Mouse (Mus musculus): ENCODE measurements around the gene Cilp2. TPM values are rescaled to one million over a fixed set of nuclear protein-coding genes. Genes with fewer than 3 reads are reported as not detected.

The Cilp2 gene
- polyA plus RNA-seq, 1 experiment from 2014 or later = 0.48 TPM

Other genes with a start within 250 kb of the Cilp2 start
- 0.77 and 0.92 TPM in 2 replicates for gene Zfp964, start 233.2 kb downstream of the Cilp2 start, polyA plus RNA-seq (2014; fragmentation: Nextera tagmentation; extraction: Ambion mirVana)
- 23.5 and 26.6 TPM in 2 replicates for gene Zfp869, start 177.0 kb downstream of the Cilp2 start, polyA plus RNA-seq (2014; fragmentation: Nextera tagmentation; extraction: Ambion mirVana)
- gene Zfp963, start 137.7 kb downstream of the Cilp2 start, polyA plus RNA-seq (2014; fragmentation: Nextera tagmentation; extraction: Ambion mirVana) = 3.8 and 4.1 TPM in 2 replicates
- 0.57 and 0.70 TPM in 2 replicates for gene Gm20422, start 112.8 kb downstream of the Cilp2 start, polyA plus RNA-seq (2014; fragmentation: Nextera tagmentation; extraction: Ambion mirVana)
- 53.4 and 54.2 TPM in 2 replicates for gene Atp13a1, start 96.5 kb downstream of the Cilp2 start, polyA plus RNA-seq (2014; fragmentation: Nextera tagmentation; extraction: Ambion mirVana)
- gene Zfp866, start 96.5 kb downstream of the Cilp2 start, polyA plus RNA-seq (2014; fragmentation: Nextera tagmentation; extraction: Ambion mirVana) = 21.3 and 21.7 TPM in 2 replicates
- gene Gmip, start 79.0 kb downstream of the Cilp2 start, polyA plus RNA-seq (2014; fragmentation: Nextera tagmentation; extraction: Ambion mirVana) = 9.5 and 10.9 TPM in 2 replicates
- gene Lpar2, start 65.3 kb downstream of the Cilp2 start, polyA plus RNA-seq (2014; fragmentation: Nextera tagmentation; extraction: Ambion mirVana) = 0.44 and 0.49 TPM in 2 replicates
- gene Pbx4, start 55.2 kb downstream of the Cilp2 start, polyA plus RNA-seq (2014; fragmentation: Nextera tagmentation; extraction: Ambion mirVana) = 5.6 and 6.3 TPM in 2 replicates
- 4.5 and 5.2 TPM in 2 replicates for gene Tssk6, start 14.5 kb upstream of the Cilp2 start, polyA plus RNA-seq (2014; fragmentation: Nextera tagmentation; extraction: Ambion mirVana)
- gene Ndufa13, start 14.9 kb upstream of the Cilp2 start, polyA plus RNA-seq (2014; fragmentation: Nextera tagmentation; extraction: Ambion mirVana) = 145 and 159 TPM in 2 replicates
- gene Yjefn3, start 15.0 kb upstream of the Cilp2 start, polyA plus RNA-seq (2014; fragmentation: Nextera tagmentation; extraction: Ambion mirVana) = 1.7 and 1.9 TPM in 2 replicates
- 72.6 and 75.3 TPM in 2 replicates for gene Gatad2a, start 108.7 kb upstream of the Cilp2 start, polyA plus RNA-seq (2014; fragmentation: Nextera tagmentation; extraction: Ambion mirVana)
- gene Mau2, start 155.0 kb upstream of the Cilp2 start, polyA plus RNA-seq (2014; fragmentation: Nextera tagmentation; extraction: Ambion mirVana) = 42.1 and 46.5 TPM in 2 replicates
- gene Sugp1, start 155.1 kb upstream of the Cilp2 start, polyA plus RNA-seq (2014; fragmentation: Nextera tagmentation; extraction: Ambion mirVana) = 30.8 and 32.4 TPM in 2 replicates
- 0.60 and 0.82 TPM in 2 replicates for gene Tm6sf2, start 185.2 kb upstream of the Cilp2 start, polyA plus RNA-seq (2014; fragmentation: Nextera tagmentation; extraction: Ambion mirVana)
- 0.27 and 0.64 TPM in 2 replicates for gene Hapln4, start 195.8 kb upstream of the Cilp2 start, polyA plus RNA-seq (2014; fragmentation: Nextera tagmentation; extraction: Ambion mirVana)
- 0.08 and 0.15 TPM in 2 replicates for gene Ncan, start 233.2 kb upstream of the Cilp2 start, polyA plus RNA-seq (2014; fragmentation: Nextera tagmentation; extraction: Ambion mirVana)
- 32.9 and 35.4 TPM in 2 replicates for gene Nr2c2ap, start 243.6 kb upstream of the Cilp2 start, polyA plus RNA-seq (2014; fragmentation: Nextera tagmentation; extraction: Ambion mirVana)